Mouse (Mus musculus) inflammation-experienced regulatory T-cells, adult 6 months (primary cell): Measurements from ENCODE around the gene Tmem206. TPM values are rescaled to one million over a fixed set of nuclear protein-coding genes. Genes with fewer than 3 reads are reported as not detected.

Source experiments
- polyA plus RNA-seq, 3 experiments: library from polyadenylated mRNA; unstranded; fragments of 100-300 nt; shearing (Covaris generic); gene quantifications; one replicate each; pipeline ENCODE4 v1.2.1; 2017

Tmem206 gene
- polyA plus RNA-seq, 3 experiments from 2014 or later, result 15.5 to 29.6 (median 23.7) TPM

Other genes with a start within 250 kb of the Tmem206 start
- gene Batf3, start 228.1 kb upstream of the Tmem206 start, polyA plus RNA-seq, result 1 to 10 TPM in 1 of 3 experiments, not detected in 2; 1.4 TPM
- gene Fam71a, start 161.1 kb upstream of the Tmem206 start, polyA plus RNA-seq, result not detected
- not detected for gene Atf3, start 107.9 kb upstream of the Tmem206 start, polyA plus RNA-seq
- 1 to 10 TPM; 1.7 to 2.5 (median 1.8) TPM for gene Nenf, start 7.7 kb upstream of the Tmem206 start, polyA plus RNA-seq
- gene Ppp2r5a, start 77.4 kb downstream of the Tmem206 start, polyA plus RNA-seq, result 10 to 100 TPM; 33.7 to 66.6 (median 43.3) TPM
- 10 to 100 TPM in 1 of 3 experiments, 1 to 10 TPM in 2; 6.6 to 30.2 (median 8.4) TPM for gene Dtl, start 249.6 kb downstream of the Tmem206 start, polyA plus RNA-seq
- 10 to 100 TPM; 36.3 to 43.1 (median 40.9) TPM for gene Ints7, start 249.7 kb downstream of the Tmem206 start, polyA plus RNA-seq